Mouse (Mus musculus): ENCODE results near the gene RPS10-NUDT3.
A peak's percentile ranks its signal among the peaks of the same experiment; 100 is the strongest.

DNA sequence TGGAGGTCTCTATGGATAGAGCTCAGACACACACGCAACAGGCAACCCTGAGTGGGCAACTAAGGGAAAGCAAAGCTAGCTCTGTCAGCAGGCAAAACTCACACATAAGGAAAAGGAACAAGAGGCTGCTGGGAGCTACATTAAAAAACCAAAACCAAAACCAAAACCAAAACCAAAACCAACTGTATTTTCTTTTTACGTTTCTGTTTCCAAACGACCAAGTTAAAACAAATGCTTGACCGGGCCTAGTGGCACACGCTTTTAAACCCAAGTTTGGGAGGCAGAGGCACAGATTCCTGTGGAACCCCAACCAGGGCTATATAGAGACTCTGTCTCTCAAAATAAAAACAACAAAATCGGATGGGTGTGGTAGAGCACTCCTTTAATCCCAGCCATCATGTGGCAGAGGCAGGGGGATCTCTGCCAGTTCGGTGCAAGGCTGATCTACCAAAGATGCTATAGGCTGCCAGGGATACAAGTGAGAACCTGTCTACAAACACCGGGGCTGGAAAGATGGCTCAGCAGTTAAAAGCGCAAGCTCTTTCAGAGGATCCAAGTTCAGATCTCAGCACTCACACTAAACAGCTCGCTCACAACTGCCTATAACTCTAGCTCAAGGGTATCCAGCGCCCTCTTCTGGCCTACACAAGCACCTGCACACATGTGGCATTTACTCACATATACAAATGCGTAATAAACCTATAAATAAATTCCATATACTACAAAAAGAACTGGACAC, 43.0 kb downstream of the RPS10-NUDT3 start:
- TF ChIP-seq POLR2A (IDR thresholded peaks at IDR 0.05; ENCODE audit: borderline replicate concordance, control insufficient read depth, low read depth, low read length) (no peak), CTCF (IDR thresholded peaks at IDR 0.05; ENCODE audit: control insufficient read depth, insufficient read depth, low read length) (peak; percentile 66)
